Mouse (Mus musculus) layer of hippocampus, adult 9-11 months (tissue): ENCODE measurements at regions not wholly inside any gene's neighbourhood (a gene's known extent, or its start where the extent isn't known, plus 50 kb on each side); places are given as distances from the start of the nearest gene placed in this dataset.
"Not testable (repeated sequence)": the region's sequence is repeated elsewhere in the genome, so short reads cannot be mapped to it uniquely, and the experiment has no call there.

Experiments
- DNase-seq: peaks from one replicate; pipeline ENCODE4 v3.0.0; 2022

DNA sequence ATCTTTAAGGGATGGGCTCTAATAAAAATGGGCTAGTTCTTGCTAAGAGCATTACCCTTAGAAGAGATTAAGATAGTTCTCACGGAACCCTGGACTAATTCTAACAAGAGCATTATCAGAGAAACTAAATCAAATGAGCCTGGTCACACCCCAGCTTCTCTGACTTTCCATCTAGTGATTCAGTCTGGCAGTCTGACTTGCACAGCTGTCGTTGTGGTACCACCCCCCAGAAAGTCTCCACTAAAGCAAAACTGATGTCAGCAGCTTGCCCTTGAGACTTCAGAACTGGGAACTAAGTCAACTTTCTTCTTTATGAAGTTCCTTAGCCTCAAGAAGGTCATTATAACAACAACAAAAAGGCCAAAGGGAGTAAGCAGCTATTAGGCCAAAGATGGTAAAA, 126.5 kb upstream of the Max start:
- DNase-seq: no peak

DNA sequence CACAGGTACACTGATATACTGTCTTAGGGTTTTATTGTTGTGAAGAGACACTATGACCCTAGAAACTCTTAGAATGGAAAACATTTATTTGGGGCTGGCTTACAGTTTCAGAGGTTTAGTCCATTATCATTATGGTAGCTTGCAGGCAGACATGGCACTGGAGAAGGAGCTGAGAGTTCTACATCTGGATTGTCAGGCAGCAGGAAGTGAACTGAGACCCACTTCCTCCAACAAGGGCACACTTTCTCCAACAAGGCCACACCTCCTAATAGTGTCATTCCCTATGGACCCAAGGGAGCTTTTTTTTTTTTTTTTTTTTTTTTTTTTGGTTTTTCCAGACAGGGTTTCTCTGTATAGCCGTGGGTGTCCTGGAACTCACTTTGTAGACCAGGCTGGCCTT, 124.9 kb upstream of the Max start:
- not testable (repeated sequence) for DNase-seq

DNA sequence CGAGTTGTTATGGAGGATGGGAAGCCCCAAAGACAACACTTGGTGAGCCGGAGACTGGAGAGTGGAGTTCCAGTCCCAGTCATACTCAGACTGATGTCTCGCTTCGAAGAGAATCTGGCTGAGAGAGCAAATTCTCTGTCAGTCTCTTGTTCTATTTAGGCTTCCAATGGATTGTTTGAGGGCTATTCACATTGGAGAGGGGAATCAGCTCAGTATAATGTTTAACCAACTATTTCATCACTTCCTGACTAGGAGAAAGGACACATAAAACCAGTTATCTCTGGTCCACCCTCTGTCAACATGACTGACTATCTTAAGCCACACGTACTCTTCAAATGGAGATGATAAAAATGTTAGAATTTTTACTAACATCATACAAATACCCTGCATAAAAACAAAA, 123.9 kb upstream of the Max start:
- no peak for DNase-seq

DNA sequence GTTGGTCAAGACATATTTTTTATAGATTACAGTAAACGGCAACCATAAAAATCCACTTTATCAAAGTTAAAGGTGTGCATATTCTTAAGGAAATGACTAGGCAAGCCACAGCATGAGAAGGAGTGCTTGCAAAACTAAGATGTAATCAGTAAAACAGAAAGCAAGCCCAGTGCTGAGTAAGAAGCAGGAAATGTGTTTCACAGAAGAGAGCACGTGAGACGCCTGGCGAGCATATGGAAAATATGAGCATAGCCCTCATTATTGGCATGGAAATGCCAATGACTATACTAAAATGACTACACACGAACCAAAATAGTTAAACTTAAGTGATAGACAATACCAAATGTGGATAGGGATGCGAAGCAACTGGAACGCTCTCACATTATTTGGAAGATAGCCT, 123.2 kb upstream of the Max start:
- DNase-seq: no peak

DNA sequence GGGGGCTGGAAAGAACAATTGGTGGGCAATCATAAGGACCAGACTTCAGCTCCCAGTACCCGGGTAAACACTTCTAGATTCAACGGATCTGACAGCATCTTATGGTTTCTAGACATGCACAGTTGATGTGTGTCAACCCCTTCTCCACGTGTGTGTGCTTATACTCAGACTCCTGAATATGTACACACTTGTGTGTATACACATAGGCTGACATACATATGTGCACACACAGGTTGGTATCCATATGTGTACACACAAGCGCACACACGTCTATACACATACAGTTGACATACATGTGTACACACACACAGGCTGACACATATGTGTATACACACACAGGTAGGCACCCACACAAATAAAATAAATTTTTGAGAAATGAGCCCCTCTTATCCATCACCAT, 122.7 kb upstream of the Max start:
- DNase-seq: no peak

DNA sequence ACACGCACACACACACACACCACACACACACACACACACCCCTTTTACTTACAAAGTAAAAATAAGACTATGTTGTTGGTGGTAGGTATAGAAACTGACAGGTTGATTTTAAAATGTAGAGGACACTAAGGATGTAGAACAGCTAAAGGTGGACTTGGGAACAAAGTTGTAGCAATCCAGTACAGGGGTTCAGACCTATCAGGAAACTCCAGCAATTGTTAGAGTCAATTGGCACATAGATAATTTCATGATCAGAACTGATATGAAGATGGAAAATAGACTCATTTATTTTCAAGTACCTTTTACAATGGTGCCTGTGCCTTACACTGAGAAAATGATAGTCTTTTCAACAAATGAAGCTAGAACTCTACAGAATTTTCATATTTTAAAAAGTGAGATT, 122.3 kb upstream of the Max start:
- DNase-seq: no peak

DNA sequence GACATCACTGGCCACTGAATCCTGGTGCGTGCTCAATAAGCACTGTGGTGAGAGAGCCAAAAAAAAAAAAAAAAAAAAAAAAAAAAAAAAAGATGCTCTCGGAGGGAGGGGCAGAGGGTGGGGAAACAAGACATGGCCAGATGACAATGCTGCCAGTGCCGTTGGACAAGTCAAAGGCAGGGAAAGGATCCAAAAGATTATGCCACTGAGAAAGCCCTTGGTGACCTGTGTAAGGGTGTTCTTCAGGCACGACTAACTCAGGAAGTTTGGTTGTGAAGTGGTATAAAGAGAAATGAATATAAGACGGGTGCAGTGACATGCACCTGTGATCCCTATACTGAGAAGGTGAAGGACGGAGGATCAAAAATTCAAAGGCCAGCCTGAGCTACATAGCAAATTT, 121.8 kb upstream of the Max start:
- no peak for DNase-seq

DNA sequence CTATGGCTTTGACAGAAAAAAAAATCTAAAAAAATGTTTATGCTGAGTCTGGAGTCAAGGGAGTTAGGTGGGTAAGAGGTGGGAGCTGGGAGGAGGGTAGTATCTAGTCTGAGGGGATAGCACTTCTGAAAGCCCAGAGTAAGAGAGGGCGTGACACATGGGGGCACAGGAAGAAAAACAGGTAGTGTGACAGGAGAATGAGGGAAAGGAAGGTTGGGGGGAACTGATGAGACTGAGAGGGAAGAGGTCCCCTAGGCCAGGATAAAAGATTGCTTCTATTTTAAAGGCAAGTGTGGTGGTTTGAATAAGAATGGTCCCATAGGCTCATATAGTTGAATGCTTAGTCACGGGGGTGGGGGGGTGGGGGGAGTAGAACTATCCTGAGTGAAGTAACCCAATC, 119.8 kb upstream of the Max start:
- DNase-seq: no peak

DNA sequence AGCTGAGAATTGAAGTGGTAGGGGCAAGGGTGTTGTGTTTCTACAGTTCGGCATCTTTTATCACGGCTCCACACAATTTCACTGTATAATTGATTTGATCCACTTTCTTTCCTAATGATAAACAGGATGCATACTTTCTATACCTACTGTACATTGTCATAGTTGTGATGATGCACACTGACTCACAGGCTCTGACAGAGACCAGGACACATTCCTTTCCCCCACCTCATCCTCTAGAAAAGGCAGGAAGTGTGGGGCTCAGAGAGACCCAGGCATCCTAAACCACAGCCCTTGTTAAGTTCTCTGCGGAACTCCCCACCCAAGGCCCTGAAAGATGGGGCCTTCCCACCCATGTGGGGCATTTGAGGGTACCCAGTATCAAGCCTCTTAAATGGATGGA, 117.5 kb upstream of the Max start:
- no peak for DNase-seq

DNA sequence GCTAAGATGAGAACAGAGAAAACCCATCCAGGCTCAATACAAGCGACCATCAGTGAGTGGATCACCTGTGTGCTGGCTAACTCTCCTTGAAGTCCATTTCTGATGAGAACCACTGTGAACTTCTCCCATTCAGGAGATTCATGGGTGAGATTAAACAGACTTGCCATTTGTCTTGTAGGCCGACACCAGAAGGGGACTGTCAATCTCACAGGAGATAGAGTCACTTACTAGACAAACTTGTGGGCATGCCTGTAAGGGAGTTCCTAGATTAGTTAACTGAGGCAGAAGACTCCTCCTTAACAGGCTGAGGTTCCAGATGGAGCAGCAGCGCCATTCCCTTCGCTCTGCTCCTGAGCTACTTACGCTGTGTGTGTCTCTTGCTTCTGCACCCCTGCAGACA, 114.7 kb upstream of the Max start:
- DNase-seq: no peak

DNA sequence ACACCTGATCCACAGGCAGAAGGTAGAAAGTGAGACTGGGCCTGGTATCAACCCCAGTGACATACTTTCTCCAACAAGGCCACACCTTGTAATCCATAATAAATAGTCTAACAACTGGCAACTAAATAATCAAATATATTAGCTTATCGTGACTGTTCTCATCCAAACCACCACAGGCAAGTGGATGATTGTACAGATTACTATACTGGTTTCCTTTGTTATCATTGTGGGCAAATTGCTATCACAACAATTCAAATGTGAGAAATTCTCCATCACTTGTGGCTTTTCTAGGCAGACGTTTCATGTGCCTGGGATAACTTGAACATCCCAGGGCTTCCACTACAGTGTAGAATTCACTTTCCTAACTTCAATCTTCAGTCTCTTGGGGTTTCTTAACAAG, 112.6 kb upstream of the Max start:
- DNase-seq: no peak

DNA sequence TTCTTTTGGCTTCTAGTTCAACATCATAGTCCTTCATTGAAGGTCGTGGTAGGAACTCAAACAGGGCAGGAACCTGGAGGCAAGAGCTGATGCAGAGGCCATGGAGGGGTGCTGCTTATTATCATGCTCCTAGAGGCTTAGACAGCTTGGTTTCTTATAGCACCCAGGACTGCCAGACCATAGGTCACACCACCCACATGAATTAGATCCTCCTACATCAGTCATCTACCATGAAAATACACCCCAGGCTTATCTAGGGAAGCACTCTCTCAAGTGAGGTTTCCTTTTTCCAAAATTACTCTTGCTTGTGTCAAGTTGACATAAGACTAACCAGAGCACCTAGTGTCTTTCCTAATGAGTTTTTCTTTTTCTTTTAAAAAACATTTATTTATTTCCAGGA, 109.7 kb upstream of the Max start:
- no peak for DNase-seq

DNA sequence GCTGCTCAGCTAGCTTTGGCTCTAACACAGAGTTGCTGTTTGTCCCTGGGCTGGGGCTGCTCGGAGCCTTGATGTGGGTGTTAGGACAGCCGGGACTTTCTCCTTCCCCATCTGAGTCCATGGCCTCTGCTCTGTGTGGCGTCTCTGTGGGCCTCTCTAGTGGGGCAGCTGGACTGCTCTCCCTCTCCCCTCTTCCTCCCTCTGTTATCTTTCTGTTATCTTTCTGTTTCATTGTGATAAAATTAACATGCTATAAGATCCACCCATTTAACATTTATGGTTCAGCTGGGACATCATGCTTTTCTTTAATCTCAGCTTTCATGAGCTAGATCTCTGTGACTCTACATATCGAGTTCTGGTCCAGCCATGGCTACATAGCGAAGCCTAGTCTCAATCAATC, 105.9 kb upstream of the Max start:
- DNase-seq: no peak

DNA sequence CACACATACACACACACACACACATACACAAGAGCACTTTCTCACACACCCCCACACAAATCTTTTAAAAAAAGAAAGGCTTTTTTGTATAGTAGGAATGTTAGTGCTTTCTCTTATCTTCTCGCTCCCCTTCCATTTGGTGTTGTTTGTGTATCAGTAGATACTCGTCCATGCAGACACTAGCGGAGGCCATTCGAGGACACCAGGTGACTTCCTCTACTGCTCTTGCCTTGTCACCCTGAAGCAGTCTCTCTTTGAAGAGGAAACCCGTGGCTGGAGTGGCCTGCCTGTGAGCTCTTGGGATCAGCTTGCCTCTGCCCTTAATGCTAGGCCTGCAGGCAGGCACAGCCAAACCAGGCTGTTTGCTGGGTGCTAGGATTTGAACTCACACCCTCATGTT, 105.1 kb upstream of the Max start:
- DNase-seq: no peak

DNA sequence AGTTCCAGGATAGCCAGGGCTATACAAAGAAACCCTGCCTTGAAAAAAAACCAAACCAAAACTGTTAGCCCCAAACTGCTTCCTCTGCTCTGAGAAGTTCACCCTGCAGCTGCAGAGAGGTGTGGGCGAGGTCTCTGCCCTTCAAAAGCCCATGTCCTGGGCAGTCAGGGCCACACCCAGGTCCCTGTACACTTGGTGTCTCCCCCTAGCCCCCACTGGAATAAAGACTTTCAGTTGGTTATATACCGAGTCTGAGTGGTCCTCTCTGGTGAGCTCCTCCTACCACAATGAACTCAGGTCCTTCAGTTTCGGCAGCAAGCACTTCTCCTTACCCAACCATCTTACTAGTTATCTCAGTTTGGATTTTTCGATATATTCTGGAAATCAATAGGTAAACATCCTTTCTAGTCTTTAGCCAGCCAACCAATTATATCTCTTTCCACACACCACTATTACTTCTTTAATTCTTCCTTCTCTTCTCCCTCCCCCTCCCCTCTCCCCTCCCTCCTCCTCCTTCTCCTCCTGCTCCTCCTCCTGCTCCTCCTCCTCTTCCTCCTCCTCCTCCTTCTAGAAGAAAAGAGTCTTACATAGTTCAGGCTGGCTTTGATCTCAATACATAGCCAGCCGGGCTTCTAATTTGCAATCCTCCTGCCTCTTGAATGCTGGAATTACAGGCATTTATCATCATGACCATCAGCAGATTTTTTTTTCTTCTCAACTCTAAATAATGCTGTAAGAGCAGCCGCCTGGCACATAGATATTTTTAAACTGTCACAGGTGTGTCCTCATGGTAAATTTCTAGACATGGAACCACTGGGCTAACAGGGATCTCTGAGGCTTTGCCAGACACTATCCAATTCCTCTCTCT, 103.9 kb upstream of the Max start:
- DNase-seq: no peak

DNA sequence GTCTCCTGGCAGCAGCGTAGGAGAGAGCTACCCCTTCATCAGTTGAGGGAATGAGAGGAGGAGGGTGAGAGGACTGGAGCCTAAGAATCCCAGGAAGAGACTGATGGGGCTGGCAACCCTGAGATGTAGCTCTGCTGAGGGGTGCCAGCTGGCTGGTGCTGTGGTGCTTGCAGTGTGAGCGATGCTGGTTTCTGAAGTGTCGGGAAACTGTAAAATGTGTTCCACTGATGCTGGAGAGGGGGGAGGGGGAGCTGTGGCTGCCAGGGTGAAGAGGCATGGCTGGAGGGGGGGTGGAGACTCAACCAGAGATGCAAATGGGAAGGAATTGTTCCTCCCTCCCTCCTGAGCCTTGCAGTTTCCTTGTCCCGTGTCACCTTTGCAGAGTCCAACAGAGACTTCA, 102.0 kb upstream of the Max start:
- no peak for DNase-seq

DNA sequence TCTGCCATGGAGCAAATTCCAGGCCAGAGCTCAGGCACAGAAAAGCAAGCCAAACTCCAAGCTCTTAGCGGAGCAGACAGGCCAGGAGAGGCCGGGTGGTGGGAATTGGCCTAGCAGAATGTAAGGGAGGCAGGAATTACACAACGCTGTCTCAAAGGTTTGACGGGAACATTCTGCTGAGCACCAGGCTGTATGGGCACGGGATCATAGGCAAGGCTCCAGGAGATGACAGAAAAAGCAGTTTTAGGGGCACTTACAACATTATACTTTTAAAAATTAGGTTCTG, 99.5 kb upstream of the Max start:
- DNase-seq: no peak

DNA sequence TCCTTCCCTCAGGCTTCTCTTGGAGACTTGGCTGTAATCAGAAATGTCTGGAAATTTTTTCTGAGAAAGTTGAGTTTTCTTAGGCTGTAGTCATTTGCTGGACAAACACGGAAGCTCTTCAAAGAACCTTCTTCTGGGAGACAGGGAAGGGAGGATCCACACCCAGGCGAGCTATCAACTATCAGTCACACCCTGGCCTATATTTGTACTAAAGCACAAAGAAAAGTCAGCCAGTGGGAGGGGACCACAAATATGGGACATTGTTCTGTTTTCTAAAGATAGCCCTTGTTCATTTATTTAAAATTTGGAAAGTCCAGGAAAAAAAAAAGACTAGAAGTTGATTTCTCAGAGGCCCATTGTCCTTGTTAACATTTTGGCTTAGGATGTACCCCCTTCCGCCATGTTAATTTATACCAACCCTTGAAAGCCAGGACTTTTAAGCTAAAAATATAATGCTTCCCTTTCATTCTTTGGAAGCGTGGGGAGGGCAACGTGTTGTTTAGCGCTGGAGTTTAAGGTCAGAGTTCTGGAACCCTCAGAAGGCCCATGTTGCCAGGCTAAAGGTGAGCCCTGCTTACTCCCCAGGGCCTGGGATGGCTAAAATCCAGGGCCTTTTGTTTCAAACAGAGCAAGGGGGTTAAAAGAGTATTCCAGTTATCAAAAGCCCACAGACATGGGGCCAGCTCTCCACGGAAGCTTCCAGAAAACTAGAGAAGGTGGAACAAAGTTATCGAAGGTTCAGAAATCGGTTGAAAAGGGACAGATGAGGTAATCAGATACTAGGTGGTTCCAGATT, 99.0 kb upstream of the Max start:
- no peak for DNase-seq

DNA sequence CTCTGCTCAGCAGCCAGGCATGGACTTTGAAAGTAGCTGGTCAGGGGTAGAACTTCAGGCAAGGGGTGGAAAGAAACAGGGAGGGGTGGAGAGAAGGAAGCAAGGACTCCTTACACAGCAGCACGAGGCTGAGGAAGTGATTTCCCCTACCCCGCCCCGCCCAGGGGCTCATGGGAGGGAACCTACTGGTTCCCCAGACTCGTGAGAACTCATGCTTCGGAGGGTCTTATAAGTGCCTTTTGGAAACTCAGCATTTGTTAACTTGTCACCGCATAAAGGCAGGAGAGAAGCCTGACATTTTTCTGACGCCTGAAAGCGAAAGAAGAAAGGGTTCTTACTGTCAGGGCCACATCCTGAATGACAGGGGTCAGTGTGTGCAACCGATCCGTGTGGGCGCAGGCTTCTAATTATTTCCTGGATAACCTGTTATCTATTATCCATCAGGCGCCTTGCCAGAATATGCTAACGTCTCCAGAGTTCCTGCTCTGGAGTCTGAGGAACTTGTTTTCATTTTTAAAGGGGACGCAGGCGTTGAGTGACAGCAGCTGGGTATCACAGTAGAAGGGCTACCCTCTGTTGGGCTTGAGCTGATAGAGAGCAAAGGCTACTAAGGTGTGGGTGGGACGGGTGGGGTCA, 98.2 kb upstream of the Max start:
- DNase-seq: no peak

DNA sequence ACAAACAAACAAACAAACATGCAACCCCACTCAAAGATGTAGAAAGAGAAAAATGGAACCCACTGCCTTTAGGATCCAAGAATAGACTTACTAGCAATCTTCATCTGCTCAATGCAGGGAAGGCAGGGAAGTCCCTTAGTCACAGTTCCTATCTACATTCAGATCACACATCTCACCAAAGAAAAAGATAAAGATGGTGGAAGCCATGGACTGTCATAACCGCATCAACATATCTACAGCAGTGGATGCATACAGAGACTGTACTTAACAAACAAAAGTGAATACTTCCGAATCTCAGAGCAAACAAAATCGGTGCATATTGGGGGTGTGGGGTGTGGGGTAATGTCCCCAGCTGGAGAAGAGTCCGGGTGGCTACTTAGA, 97.7 kb upstream of the Max start:
- no peak for DNase-seq

DNA sequence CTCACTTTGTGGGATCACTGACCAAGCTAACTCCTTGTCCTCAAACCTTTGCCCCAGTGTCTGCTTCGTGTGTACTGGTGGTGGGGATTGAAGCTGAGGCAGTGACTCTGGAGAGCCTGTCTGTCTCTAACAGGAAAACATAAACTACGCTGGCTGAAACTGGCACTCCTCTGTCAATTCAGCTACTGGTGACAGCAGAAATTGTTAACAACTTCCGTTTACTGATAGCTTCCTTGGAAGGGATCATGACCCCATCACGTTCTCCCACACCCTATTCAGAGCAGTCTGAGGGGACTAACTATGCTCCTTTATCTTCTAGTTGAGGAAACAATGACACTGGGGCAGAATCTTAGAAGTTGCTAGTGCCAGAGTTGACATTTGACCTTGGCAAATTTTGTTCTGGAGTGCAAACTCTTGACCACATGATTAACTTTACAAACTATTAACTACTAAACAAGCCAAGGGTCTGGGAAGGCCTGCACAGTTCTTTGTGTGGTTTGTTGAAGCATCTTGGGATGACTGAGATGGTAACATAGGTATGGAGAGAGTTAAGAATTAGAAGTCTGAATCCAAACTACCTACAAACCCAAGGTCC, 96.7 kb upstream of the Max start:
- no peak for DNase-seq

DNA sequence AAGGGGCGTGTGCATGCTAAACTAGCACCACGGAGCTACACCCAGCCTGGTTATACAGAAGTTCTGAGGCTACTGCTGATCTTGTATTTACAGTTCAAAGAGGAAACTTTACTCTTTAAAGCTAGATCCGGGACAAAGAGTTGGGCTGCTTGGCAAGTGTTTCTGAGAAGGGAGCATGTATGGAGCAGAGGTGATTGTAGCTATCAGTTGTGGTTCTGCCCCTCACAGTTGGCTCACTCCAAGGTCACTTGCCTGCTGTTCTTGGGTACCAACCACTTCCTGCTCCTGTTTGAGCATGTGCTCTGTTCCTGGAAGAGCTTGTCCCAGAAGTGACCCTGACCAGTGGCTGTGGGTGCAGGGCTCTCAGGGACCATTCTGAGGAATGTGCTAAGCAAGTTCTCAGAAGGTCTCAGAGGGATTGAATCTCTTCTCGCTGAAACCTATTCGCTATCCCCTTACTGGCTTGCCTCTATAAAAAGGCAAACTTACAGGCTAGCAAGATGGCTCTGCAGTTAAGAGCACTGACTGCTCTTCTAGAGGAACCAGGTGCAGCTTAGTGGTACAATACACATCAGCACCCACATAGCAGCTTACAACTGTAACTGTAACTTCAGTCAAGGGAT, 94.9 kb upstream of the Max start:
- no peak for DNase-seq

DNA sequence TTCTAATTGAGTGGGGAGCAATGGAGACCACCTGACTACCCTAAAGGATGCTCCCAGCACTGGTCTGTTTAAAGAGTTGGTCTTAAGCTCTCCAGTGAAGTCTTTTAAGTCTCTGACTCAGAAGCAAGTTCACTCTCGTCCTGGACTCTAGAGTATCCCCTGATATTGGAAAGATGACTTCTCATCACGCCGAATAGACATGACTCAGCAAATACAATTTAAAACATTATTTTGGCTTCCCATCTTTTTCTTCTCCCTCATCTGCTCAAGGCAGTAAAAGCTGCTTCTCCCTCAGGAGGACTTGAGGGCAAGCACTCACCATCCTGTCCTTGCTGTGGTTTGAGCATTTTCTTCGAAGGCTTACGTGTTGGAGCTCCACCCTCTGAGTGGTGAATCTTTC, 92.7 kb upstream of the Max start:
- no peak for DNase-seq

DNA sequence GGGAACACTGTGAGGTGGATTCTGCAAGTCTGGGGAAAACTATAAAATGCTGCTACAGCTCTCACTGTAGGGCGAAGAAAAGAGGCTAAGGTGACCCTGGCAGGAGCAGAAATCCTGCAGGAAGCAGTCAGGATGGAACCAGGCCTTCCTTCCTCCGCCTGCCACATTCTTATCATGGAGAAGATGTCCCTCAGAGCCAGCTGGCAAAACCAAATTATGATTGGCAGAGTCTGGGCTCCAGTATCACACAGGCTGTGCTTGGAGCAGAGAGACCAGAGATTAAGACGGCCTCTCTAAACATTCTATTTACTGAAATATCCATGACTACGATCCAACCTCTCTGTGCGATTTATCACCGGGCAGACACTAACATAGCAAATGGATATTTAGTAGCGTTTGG, 92.2 kb upstream of the Max start:
- DNase-seq: no peak
